Mouse (Mus musculus) large intestine, adult 2 months (tissue): ENCODE data around the gene Abhd17a. TPM values are rescaled to one million over a fixed set of nuclear protein-coding genes. Genes with fewer than 3 reads are reported as not detected.

Experiments
- DNase-seq: peaks from one replicate; pipeline ENCODE4 v3.0.0-alpha.2; 2012; ENCODE audit warnings: low read depth, low spot score
- WGBS: fragments of 180-500 bp; shearing (Covaris S2); methylation state at CpG from one replicate; pipeline ENCODE4 v1.1.7; 2018; 5-methylcytosine and 5-hydroxymethylcytosine counted together
- polyA plus RNA-seq: library from polyadenylated mRNA; depleted of rRNA; stranded (reverse); fragments of >200 nt; gene quantifications from 2 replicates; pipeline ENCODE4 v1.2.3, GENCODE M21; 2012; rRNA removed

Abhd17a gene
- polyA plus RNA-seq, 1 experiment: 233 TPM

GRCm38 (mm10) chr10:80557346-80557965 lies 32.7 kb downstream of the Abhd17a start:
- DNase-seq: no peak
- WGBS: 25% methylated on average over 5 of the region's 5 CpGs

- whole genome bisulfite sequencing: 87% methylated on average over 6 of the region's 6 CpGs
- DNase-seq: no peak
These were observed 36.1 kb downstream of the Abhd17a start for GRCm38 (mm10) chr10:80553997-80554396.

GRCm38 (mm10) chr10:80553575-80553974 lies 36.6 kb downstream of the Abhd17a start:
- WGBS: 81% methylated on average over 8 of the region's 8 CpGs

GRCm38 (mm10) chr10:80552364-80552763 lies 37.8 kb downstream of the Abhd17a start:
- 60% methylated on average over 9 of the region's 9 CpGs for WGBS
- no peak for DNase-seq

More at GRCm38 (mm10) chr10:80553575-80553974, 36.6 kb downstream of the Abhd17a start:
- DNase-seq: no peak

- no peak for DNase-seq
- WGBS: 89% methylated on average over 21 of the region's 21 CpGs
These were observed 40.9 kb downstream of the Abhd17a start for GRCm38 (mm10) chr10:80549279-80549678.

- WGBS: 73% methylated on average over 10 of the region's 10 CpGs
- DNase-seq: no peak
These were observed 41.6 kb downstream of the Abhd17a start for GRCm38 (mm10) chr10:80548428-80549006.

GRCm38 (mm10) chr10:80547539-80547938 lies 42.6 kb downstream of the Abhd17a start:
- no peak for DNase-seq
- WGBS: 91% methylated on average over 15 of the region's 15 CpGs

GRCm38 (mm10) chr10:80546945-80547344 lies 43.2 kb downstream of the Abhd17a start:
- DNase-seq: no peak
- 89% methylated on average over 4 of the region's 4 CpGs for WGBS

- no peak for DNase-seq
- WGBS: 86% methylated on average over 8 of the region's 8 CpGs
These were observed 44.6 kb downstream of the Abhd17a start for GRCm38 (mm10) chr10:80545590-80545989.

GRCm38 (mm10) chr10:80543873-80544272 lies 46.3 kb downstream of the Abhd17a start:
- 94% methylated on average over 14 of the region's 14 CpGs for WGBS
- DNase-seq: no peak

GRCm38 (mm10) chr10:80539493-80539892 lies 50.6 kb downstream of the Abhd17a start:
- DNase-seq: no peak
- WGBS: 44% methylated on average over 4 of the region's 5 CpGs

- 3% methylated on average over 30 of the region's 30 CpGs for WGBS
These were observed 51.3 kb downstream of the Abhd17a start, which contains the start of gene Atp8b3 for GRCm38 (mm10) chr10:80538710-80539394. Gene Atp8b3, minus strand, starts transcription at chr10:80539124.

GRCm38 (mm10) chr10:80538180-80538579 lies 52.0 kb downstream of the Abhd17a start:
- 51% methylated on average over 5 of the region's 5 CpGs for WGBS
- DNase-seq: no peak

More at GRCm38 (mm10) chr10:80538710-80539394, 51.3 kb downstream of the Abhd17a start, which contains the start of gene Atp8b3:
- peak; percentile 57 for DNase-seq

GRCm38 (mm10) chr10:80535711-80536110 lies 54.4 kb downstream of the Abhd17a start:
- 16% methylated on average over 13 of the region's 13 CpGs for WGBS

GRCm38 (mm10) chr10:80535071-80535470 lies 55.1 kb downstream of the Abhd17a start:
- no peak for DNase-seq
- 4% methylated on average over 14 of the region's 14 CpGs for WGBS

More at GRCm38 (mm10) chr10:80535711-80536110, 54.4 kb downstream of the Abhd17a start:
- no peak for DNase-seq

- no peak for DNase-seq
- 12% methylated on average over 7 of the region's 7 CpGs for WGBS
These were observed 56.4 kb downstream of the Abhd17a start for GRCm38 (mm10) chr10:80533704-80534103.

Other genes with a start within 250 kb of the Abhd17a start
- 40.5 and 73.6 TPM in 2 replicates for gene Adamtsl5, start 241.9 kb downstream of the Abhd17a start, polyA plus RNA-seq
- gene Plk5, start 233.9 kb downstream of the Abhd17a start, polyA plus RNA-seq: 0.68 and 2.8 TPM in 2 replicates
- 5.7 and 7.6 TPM in 2 replicates for gene Mex3d, start 202.7 kb downstream of the Abhd17a start, polyA plus RNA-seq
- gene Mbd3, start 190.8 kb downstream of the Abhd17a start, polyA plus RNA-seq: 104 and 116 TPM in 2 replicates
- 2,454 and 2,475 TPM in 2 replicates for gene Uqcr11, start 183.5 kb downstream of the Abhd17a start, polyA plus RNA-seq
- 60.2 and 76.9 TPM in 2 replicates for gene Tcf3, start 156.7 kb downstream of the Abhd17a start, polyA plus RNA-seq
- 0.09 and 0.19 TPM in 2 replicates for gene Onecut3, start 95.5 kb downstream of the Abhd17a start, polyA plus RNA-seq
- gene Atp8b3, start 51.2 kb downstream of the Abhd17a start, polyA plus RNA-seq: 0.03 TPM in 1 of 2 replicates, not detected in the other
- 35.4 and 42.4 TPM in 2 replicates for gene Rexo1, start 28.8 kb downstream of the Abhd17a start, polyA plus RNA-seq
- 12.6 and 12.8 TPM in 2 replicates for gene Klf16, start 13.0 kb downstream of the Abhd17a start, polyA plus RNA-seq
- 129 and 145 TPM in 2 replicates for gene Scamp4, start 12.5 kb upstream of the Abhd17a start, polyA plus RNA-seq
- gene Adat3, start 12.5 kb upstream of the Abhd17a start, polyA plus RNA-seq: 11.8 and 14.6 TPM in 2 replicates
- 3.5 and 3.7 TPM in 2 replicates for gene Gm49322, start 15.7 kb upstream of the Abhd17a start, polyA plus RNA-seq
- gene Csnk1g2, start 32.5 kb upstream of the Abhd17a start, polyA plus RNA-seq: 184 and 212 TPM in 2 replicates
- 49.0 and 56.2 TPM in 2 replicates for gene Btbd2, start 66.7 kb upstream of the Abhd17a start, polyA plus RNA-seq
- gene Mknk2, start 87.8 kb upstream of the Abhd17a start, polyA plus RNA-seq: 112 and 121 TPM in 2 replicates
- 39.2 and 40.8 TPM in 2 replicates for gene Mob3a, start 111.6 kb upstream of the Abhd17a start, polyA plus RNA-seq
- gene Izumo4, start 111.8 kb upstream of the Abhd17a start, polyA plus RNA-seq: 22.8 and 30.0 TPM in 2 replicates
- 75.1 and 109 TPM in 2 replicates for gene Ap3d1, start 151.9 kb upstream of the Abhd17a start, polyA plus RNA-seq
- gene Dot1l, start 164.9 kb upstream of the Abhd17a start, polyA plus RNA-seq: 20.0 and 29.6 TPM in 2 replicates
- 26.8 and 30.3 TPM in 2 replicates for gene Sf3a2, start 207.9 kb upstream of the Abhd17a start, polyA plus RNA-seq
- gene Plekhj1, start 208.3 kb upstream of the Abhd17a start, polyA plus RNA-seq: 50.7 and 54.0 TPM in 2 replicates
- gene Amh, start 214.9 kb upstream of the Abhd17a start, polyA plus RNA-seq: 0.63 and 0.96 TPM in 2 replicates
- gene Jsrp1, start 223.2 kb upstream of the Abhd17a start, polyA plus RNA-seq: not detected in 2 replicates
- gene Oaz1, start 236.3 kb upstream of the Abhd17a start, polyA plus RNA-seq: 980 and 1,000 TPM in 2 replicates